Mouse (Mus musculus) layer of hippocampus, postnatal 10 days (tissue): ENCODE results near the gene Slc22a14. TPM values are rescaled to one million over a fixed set of nuclear protein-coding genes. Genes with fewer than 3 reads are reported as not detected.
"Not testable (repeated sequence)": the region's sequence is repeated elsewhere in the genome, so short reads cannot be mapped to it uniquely, and the experiment has no call there.

Experiments used
- DNase-seq, 2 experiments: peaks; one replicate each; pipeline ENCODE4 v3.0.0; 2021; ENCODE audit warnings: low spot score in 2 of 2
- long read RNA-seq: library from polyadenylated mRNA; stranded (forward); transcript quantifications from one replicate; pipeline ENCODE4 v2.0.0, GENCODE M21; 2023
- total RNA-seq, 2 experiments: library from RNA; stranded (reverse); gene quantifications; 2 replicates each; pipeline ENCODE4 v1.2.3; 2021

Slc22a14 gene
- total RNA-seq = not detected
- long read RNA-seq, partial matches to known transcripts = 0 of 6 reads
- long read RNA-seq, other reads (novel, unspliced or antisense) = 6 of 6 reads

GRCm38 (mm10) chr9:119365284-119365683 lies at the start of gene Slc22a14:
Gene Slc22a14, minus strand, starts transcription at chr9:119365553.
- DNase-seq = no peak

GRCm38 (mm10) chr9:119409864-119410263 lies 44.5 kb upstream of the Slc22a14 start:
- DNase-seq = no peak

- DNase-seq = no peak
Observed at GRCm38 (mm10) chr9:119408898-119409664, 43.7 kb upstream of the Slc22a14 start.

- no peak for DNase-seq
Observed at GRCm38 (mm10) chr9:119407884-119408283, 42.5 kb upstream of the Slc22a14 start.

- DNase-seq = no peak
Observed at GRCm38 (mm10) chr9:119404090-119404489, 38.7 kb upstream of the Slc22a14 start.

- DNase-seq = peak; percentile 38 to 68
Observed at GRCm38 (mm10) chr9:119403236-119403641, 37.9 kb upstream of the Slc22a14 start.

GRCm38 (mm10) chr9:119402253-119403235 lies 37.2 kb upstream of the Slc22a14 start:
- DNase-seq = peak; percentile 56 to 73

- peak; percentile 90 to 93 for DNase-seq
Observed at GRCm38 (mm10) chr9:119401801-119402214, 36.5 kb upstream of the Slc22a14 start, which contains the start of gene Acvr2b. Gene Acvr2b, plus strand, starts transcription at chr9:119402118.

- DNase-seq = peak in 1 of 2 experiments; percentile 23
Observed at GRCm38 (mm10) chr9:119401351-119401750, 36.0 kb upstream of the Slc22a14 start.

GRCm38 (mm10) chr9:119394808-119395207 lies 29.5 kb upstream of the Slc22a14 start:
- no peak for DNase-seq

- DNase-seq = no peak
Observed at GRCm38 (mm10) chr9:119390214-119390613, 24.9 kb upstream of the Slc22a14 start.

GRCm38 (mm10) chr9:119388956-119389355 lies 23.6 kb upstream of the Slc22a14 start:
- no peak for DNase-seq

GRCm38 (mm10) chr9:119382603-119383002 lies 17.2 kb upstream of the Slc22a14 start:
- peak; percentile 20 to 22 for DNase-seq

- DNase-seq = no peak
Observed at GRCm38 (mm10) chr9:119378231-119378630, 12.9 kb upstream of the Slc22a14 start.

- DNase-seq = no peak
Observed at GRCm38 (mm10) chr9:119375556-119375955, 10.2 kb upstream of the Slc22a14 start.

- DNase-seq = no peak
Observed at GRCm38 (mm10) chr9:119375008-119375407, 9.7 kb upstream of the Slc22a14 start.

- DNase-seq = no peak
Observed at GRCm38 (mm10) chr9:119371251-119371650, 5.9 kb upstream of the Slc22a14 start.

- DNase-seq = not testable (repeated sequence)
Observed at GRCm38 (mm10) chr9:119370770-119371169, 5.4 kb upstream of the Slc22a14 start.

- DNase-seq = no peak
Observed at GRCm38 (mm10) chr9:119368367-119368766, 3.0 kb upstream of the Slc22a14 start.

- no peak for DNase-seq
Observed at GRCm38 (mm10) chr9:119363229-119363628, 2.1 kb downstream of the Slc22a14 start.

- DNase-seq = no peak
Observed at GRCm38 (mm10) chr9:119361416-119361815, 3.9 kb downstream of the Slc22a14 start.

- no peak for DNase-seq
Observed at GRCm38 (mm10) chr9:119358058-119358429, 7.3 kb downstream of the Slc22a14 start.
